ENCODE assay signal across 31 mouse cellular contexts in genomic region chr10:44143401-44143800, GRCm38 (mm10).
"Had no signal": no experiment of that assay in that cellular context is flagged by ENCODE, and none has a peak within 500 bp of the region (broad histone marks: within the 10 kb centered on the region; RNA-seq: fewer than 3 reads in every experiment).

No protein-coding gene starts in this region.

- H3K36me3 ChIP-seq: limb, embryonic 10.5 days; limb, embryonic 12.5 days; limb, embryonic 13.5 days; limb, embryonic 15.5 days; liver, embryonic 12.5 days; liver, embryonic 13.5 days; liver, embryonic 15.5 days; lung, embryonic 15.5 days; midbrain, embryonic 10.5 days; midbrain, embryonic 12.5 days; midbrain, embryonic 13.5 days; midbrain, embryonic 15.5 days had no signal

- H3K4me1 ChIP-seq: liver, embryonic 15.5 days; midbrain, embryonic 12.5 days; midbrain, embryonic 13.5 days had no signal

- H3K4me2 ChIP-seq: limb, embryonic 12.5 days; limb, embryonic 13.5 days; limb, embryonic 15.5 days; liver, embryonic 11.5 days; liver, embryonic 12.5 days; liver, embryonic 13.5 days; liver, embryonic 15.5 days; lung, embryonic 14.5 days; lung, embryonic 15.5 days; midbrain, embryonic 11.5 days; midbrain, embryonic 12.5 days; midbrain, embryonic 13.5 days; midbrain, embryonic 15.5 days had no signal

- ATAC-seq: liver, embryonic 12.5 days; liver, postnatal 0 days; lung, postnatal 0 days; midbrain, embryonic 13.5 days; midbrain, embryonic 15.5 days; midbrain, embryonic 16.5 days had no signal

- H3K27ac ChIP-seq: limb, embryonic 10.5 days; limb, embryonic 12.5 days; limb, embryonic 13.5 days; limb, embryonic 15.5 days; liver, embryonic 12.5 days; liver, embryonic 13.5 days; liver, embryonic 14.5 days; liver, embryonic 15.5 days; lung, embryonic 15.5 days; macrophage; midbrain, embryonic 10.5 days; midbrain, embryonic 12.5 days; midbrain, embryonic 13.5 days; midbrain, embryonic 15.5 days had no signal

- H3K9ac ChIP-seq: limb, embryonic 12.5 days; limb, embryonic 13.5 days; limb, embryonic 15.5 days; liver, embryonic 12.5 days; liver, embryonic 13.5 days; liver, embryonic 14.5 days; liver, embryonic 15.5 days; liver, postnatal 0 days; lung, embryonic 14.5 days; lung, embryonic 15.5 days; midbrain, embryonic 12.5 days; midbrain, embryonic 13.5 days; midbrain, embryonic 15.5 days had no signal

- H3K9me3 ChIP-seq: limb, embryonic 10.5 days; limb, embryonic 12.5 days; limb, embryonic 13.5 days; limb, embryonic 15.5 days; liver, embryonic 12.5 days; liver, embryonic 13.5 days; liver, embryonic 15.5 days; lung, embryonic 15.5 days; megakaryocyte, embryonic 14.5 days; midbrain, embryonic 10.5 days; midbrain, embryonic 12.5 days; midbrain, embryonic 13.5 days; midbrain, embryonic 15.5 days had no signal

- DNase-seq: left cerebral cortex, postnatal 4 days; liver; liver, embryonic 13.5 days; liver, postnatal 0 days; lung, adult 18-20 months; lung, adult 2 months; lung, embryonic 14.5 days; lung, postnatal 10 days; lung, postnatal 14 days; lung, postnatal 36 days; lung, postnatal 4 days; midbrain, embryonic 14.5 days had no signal

- H3K4me3 ChIP-seq: limb, embryonic 10.5 days; limb, embryonic 12.5 days; limb, embryonic 13.5 days; limb, embryonic 15.5 days; liver, embryonic 12.5 days; liver, embryonic 13.5 days; liver, embryonic 15.5 days; lung, embryonic 15.5 days; megakaryocyte, embryonic 14.5 days; midbrain, embryonic 10.5 days; midbrain, embryonic 12.5 days; midbrain, embryonic 13.5 days; midbrain, embryonic 15.5 days; myocyte had no signal
